Mouse (Mus musculus): ENCODE data around the gene Ap4m1.
A peak's percentile ranks its signal among the peaks of the same experiment; 100 is the strongest.

GRCm38 (mm10) chr5:138227367-138227766 lies 55.6 kb downstream of the Ap4m1 start:
- TF ChIP-seq POLR2A (IDR thresholded peaks at IDR 0.05; ENCODE audit: control insufficient read depth in 1 of 2, insufficient read depth in 1 of 2, low read depth in 1 of 2, low read length in 2 of 2, poor library complexity in 1 of 2) (no peak), CHD2 (IDR thresholded peaks at IDR 0.05; ENCODE audit: low read length) (peak; percentile 34; the same call in 1 of the 2 replicates), ZC3H11A (IDR thresholded peaks at IDR 0.05; ENCODE audit: low read depth, low read length) (no peak), POLR2AphosphoS2 (IDR thresholded peaks at IDR 0.05; ENCODE audit: low read length) (no peak), CTCF (IDR thresholded peaks at IDR 0.05 in 2 of 3, conservative IDR thresholded peaks at IDR 0.05 in 1 of 3; ENCODE audit: control insufficient read depth in 1 of 3, insufficient read depth in 1 of 3, low read depth in 2 of 3, low read length in 3 of 3, poor library complexity in 1 of 3, severe bottlenecking in 1 of 3) (no peak), POLR2AphosphoS5 (IDR thresholded peaks at IDR 0.05; ENCODE audit: borderline replicate concordance, low read depth, low read length) (no peak), E2F4 (IDR thresholded peaks at IDR 0.05; ENCODE audit: borderline replicate concordance, low read depth, low read length) (no peak), JUND (IDR thresholded peaks at IDR 0.05; ENCODE audit: low read depth, low read length) (peak; percentile 74), USF1 (IDR thresholded peaks at IDR 0.05; ENCODE audit: low read depth, low read length) (no peak), ELF1 (IDR thresholded peaks at IDR 0.05; ENCODE audit: low read depth, low read length) (0 out of 2 replicates have a peak, but pooled peaks have one; percentile 21), CHD1 (IDR thresholded peaks at IDR 0.05; ENCODE audit: low read depth, low read length) (no peak), MEF2A (IDR thresholded peaks at IDR 0.05; ENCODE audit: extremely low read depth, insufficient replicate concordance, low read depth, low read length, poor library complexity, severe bottlenecking) (no peak)
